Mouse (Mus musculus): ENCODE data around the gene Mfsd4a. TPM values are rescaled to one million over a fixed set of nuclear protein-coding genes. Genes with fewer than 3 reads are reported as not detected.

Mfsd4a gene
- polyA plus RNA-seq, 1 experiment: 73.5 TPM

GRCm38 (mm10) chr1:132075576-132075975 is 7.7 kb upstream of the Mfsd4a start:
- no peak overlapping the region for H3K27ac ChIP-seq (ENCODE audit: insufficient read depth, low read length)
- H3K4me3 ChIP-seq (ENCODE audit: insufficient read depth, low read length): no peak overlapping the region
- no peak for TF ChIP-seq CTCF (IDR thresholded peaks at IDR 0.05; ENCODE audit: extremely low read depth, insufficient read depth, low read length)
- no peak for TF ChIP-seq POLR2A (IDR thresholded peaks at IDR 0.05; ENCODE audit: extremely low read depth, insufficient read depth, low read length)
- H3K4me1 ChIP-seq (ENCODE audit: control insufficient read depth, insufficient read depth, low read length): no peaks in the 10 kb centered on the region

- Histone ChIP-seq H3K27ac (ENCODE audit: insufficient read depth, low read length) (no peak overlapping the region), H3K4me1 (ENCODE audit: control insufficient read depth, insufficient read depth, low read length) (no peaks in the 10 kb centered on the region; the same call in 1 of the 2 replicates), H3K4me3 (ENCODE audit: insufficient read depth, low read length) (no peak overlapping the region)
- no peak for TF ChIP-seq POLR2A (IDR thresholded peaks at IDR 0.05; ENCODE audit: extremely low read depth, insufficient read depth, low read length)
- TF ChIP-seq CTCF (IDR thresholded peaks at IDR 0.05; ENCODE audit: extremely low read depth, insufficient read depth, low read length): no peak
These were observed 2.8 kb upstream of the Mfsd4a start for GRCm38 (mm10) chr1:132070659-132071058.

- Histone ChIP-seq H3K4me3 (ENCODE audit: insufficient read depth, low read length) (no peak overlapping the region), H3K4me1 (ENCODE audit: control insufficient read depth, insufficient read depth, low read length) (no peaks in the 10 kb centered on the region; the same call in 1 of the 2 replicates), H3K27ac (ENCODE audit: insufficient read depth, low read length) (no peak overlapping the region)
- TF ChIP-seq CTCF (IDR thresholded peaks at IDR 0.05; ENCODE audit: extremely low read depth, insufficient read depth, low read length) (no peak), POLR2A (IDR thresholded peaks at IDR 0.05; ENCODE audit: extremely low read depth, insufficient read depth, low read length) (peak; percentile 33; the same call in 1 of the 2 replicates)
These were observed 1.6 kb upstream of the Mfsd4a start for GRCm38 (mm10) chr1:132069436-132069835.

GRCm38 (mm10) chr1:132065475-132066172 is 2.2 kb downstream of the Mfsd4a start:
- peak overlapping the region; percentile 79 for H3K4me3 ChIP-seq (ENCODE audit: insufficient read depth, low read length)
- no peak for TF ChIP-seq POLR2A (IDR thresholded peaks at IDR 0.05; ENCODE audit: extremely low read depth, insufficient read depth, low read length)
- TF ChIP-seq CTCF (IDR thresholded peaks at IDR 0.05; ENCODE audit: extremely low read depth, insufficient read depth, low read length): no peak
- H3K4me1 ChIP-seq (ENCODE audit: control insufficient read depth, insufficient read depth, low read length): no peaks in the 10 kb centered on the region; the same call in 1 of the 2 replicates
- H3K27ac ChIP-seq (ENCODE audit: insufficient read depth, low read length): no peak overlapping the region

DNA sequence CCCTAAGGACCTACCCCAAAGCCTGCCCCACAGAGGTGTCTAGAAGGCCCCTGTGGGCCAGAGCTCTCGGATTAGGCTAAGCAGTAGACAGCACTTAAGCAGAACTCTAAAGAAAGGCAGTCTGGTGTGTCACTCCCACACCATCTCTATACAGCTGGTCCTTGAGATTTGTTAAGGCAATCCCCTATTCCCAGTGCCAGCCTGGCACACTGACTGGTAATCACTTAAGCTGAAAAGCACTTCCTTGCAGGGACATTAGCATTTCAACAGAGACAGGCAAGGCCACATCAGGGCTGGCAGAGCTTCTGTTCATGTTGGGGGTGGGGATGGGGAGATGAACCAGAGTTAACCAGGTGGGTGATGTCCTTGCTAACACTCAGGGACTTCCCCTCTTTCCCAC is 2.9 kb downstream of the Mfsd4a start:
- TF ChIP-seq POLR2A (IDR thresholded peaks at IDR 0.05; ENCODE audit: extremely low read depth, insufficient read depth, low read length) (no peak), CTCF (IDR thresholded peaks at IDR 0.05; ENCODE audit: extremely low read depth, insufficient read depth, low read length) (no peak)
- 0 out of 2 replicates have a peak overlapping the region, but pooled peaks have one; percentile 79 for H3K4me3 ChIP-seq (ENCODE audit: insufficient read depth, low read length)
- no peaks in the 10 kb centered on the region; the same call in 1 of the 2 replicates for H3K4me1 ChIP-seq (ENCODE audit: control insufficient read depth, insufficient read depth, low read length)
- no peak overlapping the region for H3K27ac ChIP-seq (ENCODE audit: insufficient read depth, low read length)

DNA sequence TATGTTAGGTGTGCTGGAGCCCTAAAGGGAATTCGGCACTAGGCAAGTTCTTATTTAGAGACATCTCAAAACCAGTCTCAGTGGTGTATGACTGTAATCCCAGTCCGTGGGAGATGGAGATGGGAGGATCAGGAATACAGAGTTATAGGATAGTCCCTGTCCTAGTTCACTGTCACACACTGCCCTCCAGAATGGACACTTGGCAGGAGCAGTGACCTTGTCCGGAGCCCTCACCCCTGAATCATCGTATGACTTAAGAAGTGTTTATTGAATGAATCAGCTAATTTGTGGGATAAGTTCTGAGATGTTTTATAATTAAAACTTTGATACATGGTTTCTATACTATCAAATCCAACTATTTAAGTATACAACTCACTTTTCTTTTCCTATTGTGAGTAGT is 4.8 kb downstream of the Mfsd4a start:
- H3K4me3 ChIP-seq (ENCODE audit: insufficient read depth, low read length): no peak overlapping the region
- H3K4me1 ChIP-seq (ENCODE audit: control insufficient read depth, insufficient read depth, low read length): no peaks in the 10 kb centered on the region; the same call in 1 of the 2 replicates
- H3K27ac ChIP-seq (ENCODE audit: insufficient read depth, low read length): no peak overlapping the region
- TF ChIP-seq CTCF (IDR thresholded peaks at IDR 0.05; ENCODE audit: extremely low read depth, insufficient read depth, low read length) (no peak), POLR2A (IDR thresholded peaks at IDR 0.05; ENCODE audit: extremely low read depth, insufficient read depth, low read length) (no peak)

DNA sequence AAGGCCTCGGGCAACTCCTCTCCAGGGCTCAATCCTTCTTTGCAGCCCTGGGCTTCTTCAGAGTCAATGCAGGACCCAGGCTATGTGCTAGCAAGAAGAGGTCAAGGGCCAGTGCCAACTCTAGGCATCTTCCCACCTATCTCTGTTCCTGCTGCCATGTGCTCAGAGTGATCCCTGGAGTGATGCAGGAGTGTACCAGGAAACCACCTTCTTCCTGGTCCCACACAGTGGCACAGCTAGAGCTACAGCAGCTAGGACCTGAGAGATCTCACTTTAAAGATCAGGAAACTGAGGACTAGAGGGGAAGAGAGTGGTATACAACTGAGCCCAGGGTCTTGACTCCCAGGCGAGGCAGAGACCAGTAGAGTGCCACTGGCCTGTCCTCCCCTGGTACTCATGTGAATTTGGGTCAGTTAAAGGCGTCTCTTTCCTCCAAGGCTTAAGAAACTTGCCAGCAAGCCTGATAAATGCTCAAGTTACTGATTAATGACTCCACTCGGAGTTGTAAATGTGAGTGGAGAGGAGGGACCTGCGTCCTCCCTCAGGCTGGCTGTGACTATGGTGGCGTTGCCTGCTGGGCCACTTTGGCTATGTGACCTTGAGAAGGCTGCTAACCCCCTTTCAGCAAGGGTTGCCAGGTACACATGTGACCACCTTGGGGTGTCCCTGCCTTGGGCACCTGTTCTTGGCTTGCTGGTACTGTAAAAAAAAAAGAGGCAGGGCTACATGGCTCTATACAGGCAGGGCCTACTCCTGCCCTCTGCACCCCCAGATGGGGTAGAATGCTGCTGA is 5.9 kb downstream of the Mfsd4a start:
- no peak overlapping the region for H3K27ac ChIP-seq (ENCODE audit: insufficient read depth, low read length)
- H3K4me3 ChIP-seq (ENCODE audit: insufficient read depth, low read length): no peak overlapping the region
- no peak for TF ChIP-seq POLR2A (IDR thresholded peaks at IDR 0.05; ENCODE audit: extremely low read depth, insufficient read depth, low read length)

DNA sequence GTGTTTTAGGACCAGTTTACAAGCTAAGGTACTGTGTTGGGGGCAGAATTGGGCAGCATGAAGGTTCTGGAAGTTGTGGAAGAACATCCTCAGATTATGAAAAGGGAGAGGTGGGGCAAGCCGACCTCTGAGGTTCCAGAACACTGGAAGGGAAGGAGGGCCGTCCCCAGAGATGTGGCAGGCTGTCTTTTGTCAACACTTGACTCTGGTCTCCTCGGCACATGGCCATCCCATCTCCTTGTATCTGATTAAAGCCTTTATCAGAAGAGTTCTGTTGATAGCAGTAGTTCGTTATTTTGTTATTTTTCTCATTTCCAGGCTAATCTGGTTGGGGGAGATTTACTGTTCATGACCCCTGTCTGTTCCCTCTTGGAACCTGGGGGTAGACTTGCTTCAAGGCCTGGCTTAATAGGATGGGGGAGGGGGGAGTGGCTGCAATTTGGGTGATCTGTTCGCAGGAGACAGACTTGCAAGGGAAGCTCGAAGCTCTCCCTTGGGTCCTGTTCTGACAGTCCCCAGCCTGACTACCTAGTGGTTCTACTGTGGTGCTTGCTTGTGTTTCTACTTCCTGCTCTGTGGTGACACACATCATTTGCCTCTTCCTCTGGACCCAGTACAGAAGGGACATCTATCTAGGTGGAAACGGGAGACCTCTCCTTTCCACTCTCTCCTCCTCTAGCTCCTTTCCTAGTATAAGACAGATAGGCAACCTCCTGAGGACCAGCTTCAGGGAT is 7.7 kb downstream of the Mfsd4a start:
- no peak for TF ChIP-seq POLR2A (IDR thresholded peaks at IDR 0.05; ENCODE audit: extremely low read depth, insufficient read depth, low read length)
- no peak for TF ChIP-seq CTCF (IDR thresholded peaks at IDR 0.05; ENCODE audit: extremely low read depth, insufficient read depth, low read length)
- no peak overlapping the region for H3K27ac ChIP-seq (ENCODE audit: insufficient read depth, low read length)

More for the DNA sequence above, 5.9 kb downstream of the Mfsd4a start:
- H3K4me1 ChIP-seq (ENCODE audit: control insufficient read depth, insufficient read depth, low read length): no peaks in the 10 kb centered on the region; the same call in 1 of the 2 replicates

GRCm38 (mm10) chr1:132058558-132058957 is 9.3 kb downstream of the Mfsd4a start:
- no peak for TF ChIP-seq POLR2A (IDR thresholded peaks at IDR 0.05; ENCODE audit: extremely low read depth, insufficient read depth, low read length)
- TF ChIP-seq CTCF (IDR thresholded peaks at IDR 0.05; ENCODE audit: extremely low read depth, insufficient read depth, low read length): no peak
- no peak overlapping the region for H3K27ac ChIP-seq (ENCODE audit: insufficient read depth, low read length)

More for the DNA sequence above, 7.7 kb downstream of the Mfsd4a start:
- H3K4me3 ChIP-seq (ENCODE audit: insufficient read depth, low read length): no peak overlapping the region
- H3K4me1 ChIP-seq (ENCODE audit: control insufficient read depth, insufficient read depth, low read length): no peaks in the 10 kb centered on the region

More at GRCm38 (mm10) chr1:132058558-132058957, 9.3 kb downstream of the Mfsd4a start:
- Histone ChIP-seq H3K4me1 (ENCODE audit: control insufficient read depth, insufficient read depth, low read length) (no peaks in the 10 kb centered on the region), H3K4me3 (ENCODE audit: insufficient read depth, low read length) (no peak overlapping the region)
